Mouse (Mus musculus): Measurements from ENCODE around the gene Ptpre.

DNA sequence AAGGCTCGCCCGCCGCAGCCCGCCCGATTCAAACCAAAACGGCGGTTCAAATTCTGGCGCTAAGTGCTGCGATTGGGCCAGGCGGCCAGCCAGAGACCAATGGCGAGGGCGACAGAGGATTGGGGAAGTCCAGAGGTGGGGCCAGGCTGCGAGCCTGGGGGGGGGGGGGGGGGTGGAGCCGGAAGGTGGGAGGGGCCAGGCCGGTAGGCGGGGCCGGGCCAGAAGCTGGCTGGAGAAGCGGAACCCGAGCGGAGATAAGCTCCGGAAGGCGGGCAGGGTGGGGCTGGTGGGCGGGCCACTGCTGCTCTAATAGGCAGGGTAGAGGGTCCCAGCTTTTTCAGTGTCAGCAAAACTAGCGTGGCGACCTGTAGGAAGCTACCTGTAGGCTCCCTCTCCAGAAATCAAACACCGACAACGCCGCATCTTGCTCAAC lies 179.2 kb downstream of the Ptpre start:
- TF ChIP-seq MAX (IDR thresholded peaks at IDR 0.05; ENCODE audit: low read depth) (no peak), POLR2A (IDR thresholded peaks at IDR 0.05; ENCODE audit: insufficient read length, low read depth) (no peak), E2F4 (IDR thresholded peaks at IDR 0.05; ENCODE audit: insufficient read depth) (peak; percentile 98), MYOG (IDR thresholded peaks at IDR 0.05; ENCODE audit: control insufficient read depth in 1 of 3, insufficient read depth in 1 of 3, insufficient read length in 2 of 3, low read depth in 2 of 3) (no peak), TCF12 (IDR thresholded peaks at IDR 0.05; ENCODE audit: insufficient read depth, poor library complexity, severe bottlenecking) (no peak), POLR2AphosphoS2 (IDR thresholded peaks at IDR 0.05; ENCODE audit: insufficient read length, low read depth) (no peak), TCF3 (IDR thresholded peaks at IDR 0.05; ENCODE audit: insufficient read length, low read depth) (no peak)

All from myocyte (in vitro differentiated cells).